Mouse (Mus musculus): ENCODE results near the gene Apbb2. TPM values are rescaled to one million over a fixed set of nuclear protein-coding genes. Genes with fewer than 3 reads are reported as not detected.

Gene Apbb2
- polyA plus RNA-seq, 1 experiment: 0.34 TPM

- Histone ChIP-seq H3K27me3 (replicated peaks) (peaks cover 21% of the 10 kb centered on the region), H3K9me3 (no peaks in the 10 kb centered on the region), H3K4me3 (replicated peaks) (peak overlapping the region; percentile 95), H3K4me1 (peaks cover 30% of the 10 kb centered on the region), H3K36me3 (replicated peaks; ENCODE audit: low read length) (no peaks in the 10 kb centered on the region)
- no peak for TF ChIP-seq GATA1 (IDR thresholded peaks at IDR 0.05; ENCODE audit: borderline replicate concordance, low read length)
- TF ChIP-seq FLI1 (IDR thresholded peaks at IDR 0.05; ENCODE audit: low read length): no peak
Measured at GRCm38 (mm10) chr5:66337969-66338345, 280.6 kb downstream of the Apbb2 start.

GRCm38 (mm10) chr5:66337025-66337968, 281.3 kb downstream of the Apbb2 start:
- H3K4me1 ChIP-seq: peaks cover 32% of the 10 kb centered on the region
- H3K36me3 ChIP-seq (replicated peaks; ENCODE audit: low read length): no peaks in the 10 kb centered on the region
- H3K27me3 ChIP-seq (replicated peaks): peaks cover 21% of the 10 kb centered on the region
- H3K9me3 ChIP-seq: no peaks in the 10 kb centered on the region
- H3K4me3 ChIP-seq (replicated peaks): peak overlapping the region; percentile 95
- TF ChIP-seq FLI1 (IDR thresholded peaks at IDR 0.05; ENCODE audit: low read length) (no peak), GATA1 (IDR thresholded peaks at IDR 0.05; ENCODE audit: borderline replicate concordance, low read length) (no peak)

- Histone ChIP-seq H3K4me1 (peaks cover 45% of the 10 kb centered on the region), H3K9me3 (no peaks in the 10 kb centered on the region), H3K27me3 (replicated peaks) (peaks cover 3% of the 10 kb centered on the region), H3K4me3 (replicated peaks) (no peak overlapping the region), H3K36me3 (replicated peaks; ENCODE audit: low read length) (no peaks in the 10 kb centered on the region)
- no peak for TF ChIP-seq FLI1 (IDR thresholded peaks at IDR 0.05; ENCODE audit: low read length)
- no peak for TF ChIP-seq GATA1 (IDR thresholded peaks at IDR 0.05; ENCODE audit: borderline replicate concordance, low read length)
Measured at GRCm38 (mm10) chr5:66330806-66331205, 287.8 kb downstream of the Apbb2 start.

GRCm38 (mm10) chr5:66328766-66329165, 289.8 kb downstream of the Apbb2 start:
- Histone ChIP-seq H3K36me3 (replicated peaks; ENCODE audit: low read length) (no peaks in the 10 kb centered on the region), H3K4me3 (replicated peaks) (no peak overlapping the region), H3K9me3 (no peaks in the 10 kb centered on the region), H3K4me1 (peaks cover 61% of the 10 kb centered on the region), H3K27me3 (replicated peaks) (no peaks in the 10 kb centered on the region)
- no peak for TF ChIP-seq GATA1 (IDR thresholded peaks at IDR 0.05; ENCODE audit: borderline replicate concordance, low read length)
- TF ChIP-seq FLI1 (IDR thresholded peaks at IDR 0.05; ENCODE audit: low read length): no peak

- H3K4me3 ChIP-seq (replicated peaks): no peak overlapping the region
- no peaks in the 10 kb centered on the region for H3K9me3 ChIP-seq
- no peaks in the 10 kb centered on the region for H3K27me3 ChIP-seq (replicated peaks)
- H3K36me3 ChIP-seq (replicated peaks; ENCODE audit: low read length): no peaks in the 10 kb centered on the region
- peaks cover 68% of the 10 kb centered on the region for H3K4me1 ChIP-seq
- TF ChIP-seq GATA1 (IDR thresholded peaks at IDR 0.05; ENCODE audit: borderline replicate concordance, low read length) (no peak), FLI1 (IDR thresholded peaks at IDR 0.05; ENCODE audit: low read length) (no peak)
Measured at GRCm38 (mm10) chr5:66327949-66328726, 290.4 kb downstream of the Apbb2 start.

GRCm38 (mm10) chr5:66326395-66326794, 292.2 kb downstream of the Apbb2 start:
- H3K4me1 ChIP-seq: peaks cover 79% of the 10 kb centered on the region
- TF ChIP-seq FLI1 (IDR thresholded peaks at IDR 0.05; ENCODE audit: low read length) (no peak), GATA1 (IDR thresholded peaks at IDR 0.05; ENCODE audit: borderline replicate concordance, low read length) (no peak)
- H3K4me3 ChIP-seq (replicated peaks): no peak overlapping the region
- H3K36me3 ChIP-seq (replicated peaks; ENCODE audit: low read length): no peaks in the 10 kb centered on the region
- H3K9me3 ChIP-seq: no peaks in the 10 kb centered on the region
- H3K27me3 ChIP-seq (replicated peaks): no peaks in the 10 kb centered on the region

- peak overlapping the region; percentile 89 for H3K4me3 ChIP-seq (replicated peaks)
- peaks cover 5% of the 10 kb centered on the region for H3K36me3 ChIP-seq (replicated peaks; ENCODE audit: low read length)
- TF ChIP-seq FLI1 (IDR thresholded peaks at IDR 0.05; ENCODE audit: low read length): no peak
- TF ChIP-seq GATA1 (IDR thresholded peaks at IDR 0.05; ENCODE audit: borderline replicate concordance, low read length): no peak
- peaks cover 79% of the 10 kb centered on the region for H3K4me1 ChIP-seq
- no peaks in the 10 kb centered on the region for H3K9me3 ChIP-seq
- H3K27me3 ChIP-seq (replicated peaks): no peaks in the 10 kb centered on the region
Measured at GRCm38 (mm10) chr5:66323603-66324002, 295.0 kb downstream of the Apbb2 start.

GRCm38 (mm10) chr5:66323131-66323530, 295.5 kb downstream of the Apbb2 start:
- Histone ChIP-seq H3K9me3 (no peaks in the 10 kb centered on the region), H3K36me3 (replicated peaks; ENCODE audit: low read length) (peaks cover 5% of the 10 kb centered on the region), H3K4me1 (peaks cover 77% of the 10 kb centered on the region), H3K4me3 (replicated peaks) (peak overlapping the region; percentile 89), H3K27me3 (replicated peaks) (no peaks in the 10 kb centered on the region)
- TF ChIP-seq FLI1 (IDR thresholded peaks at IDR 0.05; ENCODE audit: low read length): no peak; the same call in 1 of the 2 replicates
- TF ChIP-seq GATA1 (IDR thresholded peaks at IDR 0.05; ENCODE audit: borderline replicate concordance, low read length): no peak

- peaks cover 7% of the 10 kb centered on the region for H3K36me3 ChIP-seq (replicated peaks; ENCODE audit: low read length)
- no peak overlapping the region for H3K4me3 ChIP-seq (replicated peaks)
- no peak for TF ChIP-seq FLI1 (IDR thresholded peaks at IDR 0.05; ENCODE audit: low read length)
- no peak for TF ChIP-seq GATA1 (IDR thresholded peaks at IDR 0.05; ENCODE audit: borderline replicate concordance, low read length)
- no peaks in the 10 kb centered on the region for H3K27me3 ChIP-seq (replicated peaks)
- peaks cover 86% of the 10 kb centered on the region for H3K4me1 ChIP-seq
- H3K9me3 ChIP-seq: no peaks in the 10 kb centered on the region
Measured at GRCm38 (mm10) chr5:66319827-66320404, 298.7 kb downstream of the Apbb2 start.
